Mouse (Mus musculus) testis, adult 2 months (tissue): ENCODE measurements around the gene Plcd1.

Experiments
- CTCF ChIP-seq: fragments of 200-500 bp; IDR thresholded peaks from 2 replicates; pipeline ENCODE4 v1.5.1; 2012; ENCODE audit warnings: low read depth, mild to moderate bottlenecking, inconsistent platforms, low read length, moderate library complexity; ENCODE audit not compliant: control insufficient read depth, insufficient read depth, insufficient replicate concordance
- POLR2A ChIP-seq: fragments of 200-500 bp; IDR thresholded peaks from 2 replicates; pipeline ENCODE4 v1.6.1; 2012; ENCODE audit warnings: low read depth, mild to moderate bottlenecking, inconsistent platforms, low read length, moderate library complexity; ENCODE audit not compliant: control insufficient read depth

DNA sequence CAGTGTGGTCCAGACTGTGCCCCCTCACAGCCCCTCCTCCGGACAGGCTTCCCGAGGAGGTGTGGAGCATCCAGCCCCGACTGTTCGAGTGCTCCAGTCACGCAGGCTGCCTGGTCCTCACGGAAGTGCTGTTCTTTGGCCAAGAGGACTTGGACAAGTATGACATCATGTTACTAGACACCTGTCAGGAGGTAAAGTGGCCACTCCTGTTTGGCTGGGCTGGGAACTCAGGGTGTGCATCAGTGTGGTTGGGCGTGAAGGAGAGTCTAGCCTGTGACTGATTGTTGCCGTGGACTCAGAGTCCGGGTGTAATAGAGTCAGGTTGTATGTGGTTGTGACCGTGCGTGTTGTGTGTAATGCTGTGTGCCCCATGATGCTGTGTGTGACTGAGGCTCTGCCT is 25.0 kb downstream of the Plcd1 start:
- TF ChIP-seq CTCF (no peak; the same call in 1 of the 2 replicates), POLR2A (no peak)
